Mouse (Mus musculus) neural tube, embryonic 10.5 days (tissue): Measurements from ENCODE around the gene Rrp8.

Source experiments
- DNase-seq: peaks from one replicate; pipeline ENCODE4 v3.0.0-alpha.2; 2017; ENCODE audit warnings: low spot score; ENCODE audit errors: extremely low spot score

Gene Rrp8

GRCm38 (mm10) chr7:105703816-105704215, 33.4 kb downstream of the Rrp8 start:
- DNase-seq = no peak

- DNase-seq = no peak
Observed at GRCm38 (mm10) chr7:105703184-105703583, 34.0 kb downstream of the Rrp8 start.

- no peak for DNase-seq
Observed at GRCm38 (mm10) chr7:105690875-105691274, 46.3 kb downstream of the Rrp8 start.

GRCm38 (mm10) chr7:105685541-105686197, 51.5 kb downstream of the Rrp8 start:
- DNase-seq = no peak
